Comparison of ENCODE assay signal across 23 mouse cellular contexts in genomic region chr9:65646782-65647181, GRCm38 (mm10). TPM values are rescaled to one million over a fixed set of nuclear protein-coding genes. Genes with fewer than 3 reads are reported as not detected.
A peak's percentile ranks its signal among the peaks of the same experiment; 100 is the strongest.
DNase-seq lines count a peak whose midpoint lies in the region; ATAC-seq lines count a peak whose summit lies in the region.
"Had no signal": no experiment of that assay in that cellular context is flagged by ENCODE, and none has a peak within 500 bp of the region (broad histone marks: within the 10 kb centered on the region; RNA-seq: fewer than 3 reads in every experiment).

No protein-coding gene starts in this region.

- WGBS in heart, embryonic 11.5 days (ENCODE audit: insufficient replicate concordance) = 82% methylated on average over 2 of the region's 2 CpGs
- WGBS in heart, embryonic 15.5 days = 75% methylated on average over 2 of the region's 2 CpGs

- intact Hi-C loops in heart, postnatal 25 days (cut with DNase I) = no loop called here

- H3K9ac ChIP-seq in heart, embryonic 11.5 days (ENCODE audit: low read depth, low read length) = no peak overlapping the region
- H3K9ac ChIP-seq in heart, embryonic 15.5 days = no peak overlapping the region
- H3K9ac ChIP-seq: forebrain, embryonic 13.5 days; forebrain, postnatal 0 days; hindbrain, embryonic 13.5 days had no signal

- no peaks in the 10 kb centered on the region for H3K9me3 ChIP-seq in heart, embryonic 11.5 days (replicated peaks; ENCODE audit: control insufficient read depth, low read length)
- no peaks in the 10 kb centered on the region for H3K9me3 ChIP-seq in heart, embryonic 15.5 days (replicated peaks)
- H3K9me3 ChIP-seq: embryonic facial prominence, embryonic 10.5 days; forebrain, embryonic 13.5 days; G1E; hindbrain, embryonic 13.5 days had no signal

- no peak overlapping the region for H3K4me3 ChIP-seq in heart, embryonic 11.5 days (ENCODE audit: low read depth, low read length)
- no peak overlapping the region for H3K4me3 ChIP-seq in heart, embryonic 15.5 days
- H3K4me3 ChIP-seq: embryonic facial prominence, embryonic 10.5 days; forebrain, embryonic 13.5 days; hindbrain, embryonic 13.5 days had no signal

- H3K27ac ChIP-seq in heart, embryonic 11.5 days (ENCODE audit: low read depth, low read length) = peak overlapping the region; percentile 84
- H3K27ac ChIP-seq in heart, embryonic 15.5 days = peak overlapping the region; percentile 94
- H3K27ac ChIP-seq: embryonic facial prominence, embryonic 10.5 days; forebrain, embryonic 13.5 days; hindbrain, embryonic 13.5 days; hindbrain, postnatal 0 days; kidney, postnatal 0 days had no signal

- H3K4me2 ChIP-seq in heart, embryonic 11.5 days = no peak overlapping the region
- H3K4me2 ChIP-seq in heart, embryonic 15.5 days = no peak overlapping the region
- H3K4me2 ChIP-seq: forebrain, embryonic 13.5 days; hindbrain, embryonic 13.5 days had no signal

- peak; percentile 38 for DNase-seq in adrenal gland, postnatal 14 days
- DNase-seq in adrenal gland, postnatal 4 days (ENCODE audit: low spot score in 2 of 2) = no peak
- no peak for DNase-seq in heart, adult 8-10 months (ENCODE audit: low spot score)
- no peak for DNase-seq in heart, postnatal 25 days (ENCODE audit: low spot score)
- DNase-seq in spleen, postnatal 36 days (ENCODE audit: low spot score in 2 of 2) = no peak
- DNase-seq: B cell, adult 2 months; cerebellum, adult 2 months; cerebellum, postnatal 10 days; forebrain, postnatal 0 days; gastrocnemius, postnatal 36 days; kidney, adult 11 months; kidney, adult 9 months; kidney, postnatal 36 days had no signal

- H3K4me1 ChIP-seq in heart, embryonic 11.5 days (ENCODE audit: control insufficient read depth, insufficient read depth, low read length) = peaks cover 53% of the 10 kb centered on the region
- peaks cover 61% of the 10 kb centered on the region for H3K4me1 ChIP-seq in heart, embryonic 15.5 days (replicated peaks)

- no peaks in the 10 kb centered on the region for H3K36me3 ChIP-seq in heart, embryonic 11.5 days (ENCODE audit: control insufficient read depth, insufficient read depth, low read length)
- H3K36me3 ChIP-seq in heart, embryonic 15.5 days = no peaks in the 10 kb centered on the region
- H3K36me3 ChIP-seq: embryonic facial prominence, embryonic 10.5 days; G1E; hindbrain, embryonic 13.5 days had no signal

- no peaks in the 10 kb centered on the region for H3K27me3 ChIP-seq in heart, embryonic 11.5 days (ENCODE audit: control insufficient read depth, insufficient read depth, low read length)
- no peaks in the 10 kb centered on the region for H3K27me3 ChIP-seq in heart, embryonic 15.5 days
- H3K27me3 ChIP-seq: forebrain, embryonic 13.5 days; hindbrain, embryonic 13.5 days had no signal

- no peak for ATAC-seq in heart, embryonic 11.5 days (replicated peaks; ENCODE audit: insufficient number of reproducible peaks, low FRiP score, low TSS enrichment)
- ATAC-seq in heart, embryonic 15.5 days (replicated peaks; ENCODE audit: insufficient number of reproducible peaks, insufficient read depth, low FRiP score, low read depth) = no peak
- ATAC-seq: CD4-positive, CD25-positive, alpha-beta regulatory T cell, adult 4 months; forebrain, embryonic 13.5 days; forebrain, postnatal 0 days; hindbrain, postnatal 0 days had no signal

RNA-seq across cellular contexts. Expression of gene Rbpms2, which starts 17.3 kb away (rescaled TPM):
- total RNA-seq in adrenal gland, postnatal 14 days (2021) = 61.0 and 61.5 TPM in 2 replicates
- 10 to 100 TPM; 45.2 to 45.6 TPM for total RNA-seq in adrenal gland, postnatal 4 days (2021)
- 154 and 160 TPM in 2 replicates for polyA plus RNA-seq in heart, embryonic 11.5 days (2014; fragmentation: Nextera tagmentation; extraction: Ambion mirVana)
- total RNA-seq in heart, adult 8-10 months (2022) = 10 to 100 TPM; 24.9 to 28.7 (median 26.5) TPM
- polyA plus RNA-seq in heart, embryonic 15.5 days (2015; fragmentation: Nextera tagmentation; extraction: Ambion mirVana) = 90.2 and 98.2 TPM in 2 replicates
- total RNA-seq in heart, postnatal 25 days (2021) = 10 to 100 TPM; 37.1 to 39.3 TPM

RNA-seq across cellular contexts. Expression of gene Oaz2, which starts 21.0 kb away (rescaled TPM):
- total RNA-seq in adrenal gland, postnatal 14 days (2021) = 133 and 148 TPM in 2 replicates
- total RNA-seq in adrenal gland, postnatal 4 days (2021) = 100 to 1,000 TPM; 173 to 180 TPM
- 191 and 256 TPM in 2 replicates for polyA plus RNA-seq in heart, embryonic 11.5 days (2014; fragmentation: Nextera tagmentation; extraction: Ambion mirVana)
- total RNA-seq in heart, adult 8-10 months (2022) = 100 to 1,000 TPM; 182 to 262 (median 217) TPM
- polyA plus RNA-seq in heart, embryonic 15.5 days (2015; fragmentation: Nextera tagmentation; extraction: Ambion mirVana) = 258 and 293 TPM in 2 replicates
- 100 to 1,000 TPM; 249 to 259 TPM for total RNA-seq in heart, postnatal 25 days (2021)

RNA-seq across cellular contexts. Expression of gene Pif1, which starts 59.8 kb away (rescaled TPM):
- 1.7 and 2.9 TPM in 2 replicates for total RNA-seq in adrenal gland, postnatal 14 days (2021)
- 1 to 10 TPM; 4.8 to 4.9 TPM for total RNA-seq in adrenal gland, postnatal 4 days (2021)
- 7.6 and 9.5 TPM in 2 replicates for polyA plus RNA-seq in heart, embryonic 11.5 days (2014; fragmentation: Nextera tagmentation; extraction: Ambion mirVana)
- not detected for total RNA-seq in heart, adult 8-10 months (2022)
- 9.8 and 12.8 TPM in 2 replicates for polyA plus RNA-seq in heart, embryonic 15.5 days (2015; fragmentation: Nextera tagmentation; extraction: Ambion mirVana)
- not detected for total RNA-seq in heart, postnatal 25 days (2021)
- total RNA-seq: gastrocnemius, adult 18-20 months had no signal
